Mouse (Mus musculus) ES-E14 (cell line): ENCODE results near the gene Mapkapk3.

Source experiments
- CHD2 ChIP-seq: IDR thresholded peaks from 2 replicates; pipeline ENCODE4 v1.6.1; 2014; ENCODE audit warnings: mild to moderate bottlenecking, low read depth, low read length, inconsistent platforms
- HCFC1 ChIP-seq: IDR thresholded peaks from 2 replicates; pipeline ENCODE4 v1.6.1; 2012; ENCODE audit warnings: low read length, inconsistent platforms, borderline replicate concordance; ENCODE audit not compliant: insufficient read depth
- MAFK ChIP-seq: IDR thresholded peaks from 2 replicates; pipeline ENCODE4 v1.6.1; 2014; ENCODE audit warnings: mild to moderate bottlenecking, low read depth, low read length, inconsistent platforms; ENCODE audit not compliant: insufficient read depth
- ZC3H11A ChIP-seq: IDR thresholded peaks from 2 replicates; pipeline ENCODE4 v1.6.1; 2012; ENCODE audit warnings: low read depth, mild to moderate bottlenecking, inconsistent platforms, low read length, borderline replicate concordance

GRCm38 (mm10) chr9:107295616-107296015, 5.9 kb upstream of the Mapkapk3 start:
- no peak for TF ChIP-seq CHD2
- TF ChIP-seq ZC3H11A: no peak
- no peak for TF ChIP-seq MAFK
- no peak for TF ChIP-seq HCFC1
